Comparison of ENCODE assay signal across 22 mouse cellular contexts in the genomic region with DNA sequence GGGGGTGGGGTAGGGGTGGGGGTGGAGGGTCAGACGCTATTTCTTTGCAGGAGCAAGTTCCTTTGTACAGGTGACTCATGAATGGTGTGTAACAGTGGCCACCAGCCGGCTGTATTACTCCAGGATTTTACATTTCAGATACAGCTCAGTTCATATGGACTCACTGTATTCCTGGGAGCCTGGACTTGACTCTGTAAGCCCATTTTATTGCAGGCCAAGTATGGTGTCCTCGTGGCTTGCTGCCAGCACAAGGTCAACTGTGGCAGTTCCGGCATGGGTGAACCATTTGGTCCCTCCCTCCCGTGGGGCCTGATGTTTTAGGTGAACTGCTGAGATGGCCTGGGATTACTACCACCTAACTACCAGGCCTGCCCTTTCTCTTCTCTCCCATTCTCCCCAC.
"Had no signal": no experiment of that assay in that cellular context is flagged by ENCODE, and none has a peak within 500 bp of the region (broad histone marks: within the 10 kb centered on the region; RNA-seq: fewer than 3 reads in every experiment).

No protein-coding gene starts in this region.

- H3K4me1 ChIP-seq: midbrain, embryonic 12.5 days; midbrain, embryonic 15.5 days; stomach, embryonic 15.5 days had no signal

- H3K36me3 ChIP-seq: limb, embryonic 13.5 days; midbrain, embryonic 12.5 days; midbrain, embryonic 15.5 days; neural tube, embryonic 13.5 days had no signal

- H3K4me3 ChIP-seq: layer of hippocampus, adult 2 months; limb, embryonic 10.5 days; limb, embryonic 13.5 days; midbrain, embryonic 12.5 days; midbrain, embryonic 15.5 days; myocyte; neural tube, embryonic 13.5 days; stomach, embryonic 15.5 days had no signal

- DNase-seq: kidney, postnatal 14 days; layer of hippocampus, adult 9-11 months; liver, postnatal 0 days; lung, embryonic 14.5 days; retina, postnatal 1 day; right cerebral cortex, postnatal 25 days; spleen, adult 18-20 months; thymus, adult 2 months; thymus, postnatal 14 days; thymus, postnatal 4 days had no signal

- H3K27me3 ChIP-seq: limb, embryonic 13.5 days; midbrain, embryonic 12.5 days; midbrain, embryonic 15.5 days; neural tube, embryonic 13.5 days; stomach, embryonic 15.5 days had no signal

- H3K9me3 ChIP-seq: limb, embryonic 10.5 days; limb, embryonic 13.5 days; midbrain, embryonic 12.5 days; midbrain, embryonic 15.5 days; neural tube, embryonic 13.5 days; stomach, embryonic 15.5 days had no signal

- H3K4me2 ChIP-seq: limb, embryonic 13.5 days; liver, embryonic 11.5 days; lung, embryonic 14.5 days; midbrain, embryonic 12.5 days; midbrain, embryonic 15.5 days; neural tube, embryonic 13.5 days; stomach, embryonic 15.5 days had no signal

- ATAC-seq: liver, postnatal 0 days; lung, postnatal 0 days; midbrain, embryonic 15.5 days had no signal

- H3K27ac ChIP-seq: layer of hippocampus, adult 2 months; limb, embryonic 10.5 days; limb, embryonic 13.5 days; liver, embryonic 14.5 days; macrophage; midbrain, embryonic 12.5 days; midbrain, embryonic 15.5 days; neural tube, embryonic 13.5 days; stomach, embryonic 15.5 days had no signal

- H3K9ac ChIP-seq: limb, embryonic 13.5 days; liver, embryonic 14.5 days; liver, postnatal 0 days; lung, embryonic 14.5 days; midbrain, embryonic 12.5 days; midbrain, embryonic 15.5 days; neural tube, embryonic 13.5 days; stomach, embryonic 15.5 days had no signal
